Mouse (Mus musculus) lung, embryonic 14.5 days (tissue): Measurements from ENCODE around the gene Gm14151. TPM values are rescaled to one million over a fixed set of nuclear protein-coding genes. Genes with fewer than 3 reads are reported as not detected.
"Not testable (repeated sequence)": the region's sequence is repeated elsewhere in the genome, so short reads cannot be mapped to it uniquely, and the experiment has no call there.

Experiments
- ATAC-seq: fragments of 200-750 bp; cut with Nextera tagmentation; 2 replicates; pipeline ENCODE4 v1.8.0; 2017; ENCODE audit warnings: mild to moderate bottlenecking, moderate TSS enrichment, moderate library complexity; ENCODE audit not compliant: insufficient read depth
- DNase-seq: peaks from one replicate; pipeline ENCODE4 v3.0.0-alpha.2; 2015
- H3K27ac ChIP-seq: fragments of 300-500 bp; sonication (generic); 2 replicates; pipeline ENCODE4 v1.5.1; 2014; ENCODE audit warnings: low read depth, mild to moderate bottlenecking, moderate library complexity
- H3K27me3 ChIP-seq: fragments of 300-500 bp; sonication (generic); 2 replicates; pipeline ENCODE4 v1.6.1; 2014; ENCODE audit warnings: low read length, control low read depth; ENCODE audit not compliant: insufficient read depth
- H3K36me3 ChIP-seq: fragments of 300-500 bp; sonication (generic); 2 replicates; pipeline ENCODE4 v1.6.1; 2014; ENCODE audit warnings: control low read depth; ENCODE audit not compliant: insufficient read depth
- H3K4me1 ChIP-seq: fragments of 300-500 bp; sonication (generic); 2 replicates; pipeline ENCODE4 v1.6.1; 2014; ENCODE audit warnings: antibody characterized with exemption, control low read depth; ENCODE audit not compliant: insufficient read depth
- H3K4me2 ChIP-seq: fragments of 300-500 bp; sonication (generic); 2 replicates; pipeline ENCODE4 v1.6.1; 2014; ENCODE audit warnings: mild to moderate bottlenecking
- H3K4me3 ChIP-seq: fragments of 300-500 bp; sonication (generic); 2 replicates; pipeline ENCODE4 v1.5.1; 2014; ENCODE audit warnings: low read depth, low read length
- H3K9ac ChIP-seq: fragments of 300-500 bp; sonication (generic); 2 replicates; pipeline ENCODE4 v1.6.1; 2014
- H3K9me3 ChIP-seq: fragments of 300-500 bp; sonication (generic); 2 replicates; pipeline ENCODE4 v1.6.1; 2016; ENCODE audit warnings: low read depth, low read length, control low read depth
- CTCF ChIP-seq: IDR thresholded peaks from 2 replicates; pipeline ENCODE4 v1.5.1; 2016; ENCODE audit warnings: antibody characterized with exemption, low read depth
- WGBS: fragments of 180-500 bp; shearing (Covaris S2); extraction: QIAGEN DNeasy Blood & Tissue Kit; methylation state at CpG from one replicate; pipeline ENCODE4 v1.1.7; 2014; 5-methylcytosine and 5-hydroxymethylcytosine counted together
- polyA plus RNA-seq: library from polyadenylated mRNA; unstranded; fragments of >200 nt; fragmentation: Nextera tagmentation; extraction: Ambion mirVana; gene quantifications from 2 replicates; pipeline ENCODE4 v1.2.1, GENCODE M21; 2014

Gene Gm14151
- polyA plus RNA-seq: not detected in 2 replicates

DNA sequence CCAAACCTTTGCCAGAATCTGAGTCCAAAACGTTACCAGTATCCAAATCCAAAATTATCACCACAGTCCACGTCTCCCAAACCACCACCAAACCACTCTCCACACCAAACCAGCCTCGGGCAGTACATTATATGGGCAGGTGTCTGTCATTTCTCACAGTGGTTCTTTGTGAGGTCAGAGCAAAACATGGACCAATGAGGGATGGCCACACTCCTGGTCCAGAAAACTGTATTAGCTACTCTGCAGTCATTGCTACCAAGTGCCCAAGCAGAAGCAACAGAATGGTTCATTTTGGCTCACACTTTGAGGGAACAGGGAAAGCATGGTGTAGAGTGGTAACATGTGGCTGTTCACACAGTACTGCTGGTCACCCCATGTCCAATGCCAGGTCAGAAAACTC, at the start of gene Gm14151:
Gm14151 (minus strand) TSS at position 101 of the 400 bp plus-strand sequence.
- not testable (repeated sequence) for H3K4me1 ChIP-seq, ATAC-seq, H3K36me3 ChIP-seq, H3K4me2 ChIP-seq, H3K9me3 ChIP-seq, H3K27me3 ChIP-seq, H3K4me3 ChIP-seq, H3K27ac ChIP-seq, H3K9ac ChIP-seq, DNase-seq
- WGBS: no CpG with 5 or more reads among the region's 3 CpGs

DNA sequence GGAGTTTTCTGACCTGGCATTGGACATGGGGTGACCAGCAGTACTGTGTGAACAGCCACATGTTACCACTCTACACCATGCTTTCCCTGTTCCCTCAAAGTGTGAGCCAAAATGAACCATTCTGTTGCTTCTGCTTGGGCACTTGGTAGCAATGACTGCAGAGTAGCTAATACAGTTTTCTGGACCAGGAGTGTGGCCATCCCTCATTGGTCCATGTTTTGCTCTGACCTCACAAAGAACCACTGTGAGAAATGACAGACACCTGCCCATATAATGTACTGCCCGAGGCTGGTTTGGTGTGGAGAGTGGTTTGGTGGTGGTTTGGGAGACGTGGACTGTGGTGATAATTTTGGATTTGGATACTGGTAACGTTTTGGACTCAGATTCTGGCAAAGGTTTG, 5.8 kb upstream of the Gm14151 start, which contains the start of gene Gm14147:
Gm14147 (plus strand) TSS at position 301 of the 400 bp plus-strand sequence.
- not testable (repeated sequence) for H3K9me3 ChIP-seq, H3K9ac ChIP-seq, H3K4me1 ChIP-seq, H3K27ac ChIP-seq, ATAC-seq, H3K27me3 ChIP-seq, H3K36me3 ChIP-seq, DNase-seq, H3K4me2 ChIP-seq, H3K4me3 ChIP-seq
- no CpG with 5 or more reads among the region's 3 CpGs for WGBS

DNA sequence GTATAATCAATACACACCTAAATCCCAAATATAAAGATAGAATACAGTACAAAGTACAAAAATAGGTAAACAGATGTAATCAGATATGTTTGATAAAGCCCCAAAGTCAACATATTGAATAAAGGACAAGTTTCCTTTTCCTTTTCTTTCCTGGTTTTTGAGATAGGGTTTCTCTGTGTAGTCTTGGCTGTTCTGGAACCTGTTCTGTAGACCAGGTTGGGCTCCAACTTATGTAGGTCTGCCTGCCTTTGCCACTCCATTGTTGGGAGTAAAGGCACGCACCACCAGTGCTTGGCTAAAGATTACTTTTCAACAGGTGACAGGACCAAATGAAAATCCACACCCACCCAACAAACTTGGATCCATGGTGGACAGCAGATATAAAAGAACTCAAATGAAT, 35.5 kb downstream of the Gm14151 start:
- ATAC-seq: no peak
- H3K4me2 ChIP-seq: no peak overlapping the region
- no peak for DNase-seq
- TF ChIP-seq CTCF: no peak
- no peaks in the 10 kb centered on the region for H3K36me3 ChIP-seq
- 79% methylated on average over 1 of the region's 1 CpGs for WGBS
- H3K27me3 ChIP-seq: no peaks in the 10 kb centered on the region
- H3K4me3 ChIP-seq: no peak overlapping the region
- H3K9ac ChIP-seq: no peak overlapping the region
- no peak overlapping the region for H3K27ac ChIP-seq
- H3K9me3 ChIP-seq: no peaks in the 10 kb centered on the region
- no peaks in the 10 kb centered on the region for H3K4me1 ChIP-seq

DNA sequence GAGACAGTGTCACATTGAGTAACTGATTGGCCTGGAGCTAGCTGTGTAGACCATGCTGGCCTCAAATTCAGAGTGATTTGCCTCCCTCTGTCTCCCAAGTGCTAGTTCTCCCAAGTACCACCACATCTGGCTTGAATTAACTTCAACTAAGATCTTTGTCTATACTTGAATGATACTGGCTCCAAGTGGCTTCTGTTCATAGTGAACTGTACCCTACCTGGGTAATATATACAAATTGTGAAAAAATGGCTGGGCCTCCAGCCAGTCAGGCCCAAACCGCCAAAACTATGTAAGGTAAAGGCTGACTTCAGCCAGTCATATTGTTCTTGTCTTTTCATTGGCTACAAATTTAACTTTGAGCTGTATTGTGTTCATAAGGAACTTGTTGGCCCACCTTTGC, 51.7 kb downstream of the Gm14151 start:
- H3K27me3 ChIP-seq: no peaks in the 10 kb centered on the region
- ATAC-seq: no peak
- H3K4me1 ChIP-seq: peaks cover 8% of the 10 kb centered on the region; the same call in 1 of the 2 replicates
- 0 out of 2 replicates have a peak overlapping the region, but pooled peaks have one; percentile 91 for H3K4me3 ChIP-seq
- no peak overlapping the region for H3K9ac ChIP-seq
- no peak for TF ChIP-seq CTCF
- WGBS: 88% methylated on average over 1 of the region's 1 CpGs
- H3K36me3 ChIP-seq: no peaks in the 10 kb centered on the region
- peaks cover 3% of the 10 kb centered on the region; the same call in 1 of the 2 replicates for H3K9me3 ChIP-seq
- DNase-seq: no peak
- no peak overlapping the region; the same call in 1 of the 2 replicates for H3K4me2 ChIP-seq
- no peak overlapping the region for H3K27ac ChIP-seq

DNA sequence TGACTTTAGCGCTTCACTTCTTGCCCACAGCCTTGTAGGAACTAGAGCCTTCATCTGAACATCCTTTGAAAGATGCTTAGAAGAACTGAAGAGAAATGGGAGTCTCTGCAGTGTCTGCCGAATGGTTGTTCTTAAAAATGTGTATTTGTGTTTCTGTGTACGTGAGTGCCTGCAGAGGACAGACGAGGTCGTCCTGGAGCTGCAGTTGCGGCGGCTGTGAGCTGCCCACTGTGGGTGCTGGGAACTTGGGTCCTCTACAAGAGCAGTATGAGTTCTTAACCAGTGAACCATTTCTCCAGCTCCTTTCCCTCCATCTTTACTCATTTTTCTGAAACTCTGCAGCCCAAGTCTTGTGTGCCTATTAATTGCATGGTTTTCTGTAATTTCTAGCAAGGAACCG, 52.4 kb downstream of the Gm14151 start:
- Histone ChIP-seq H3K27ac (peak overlapping the region; percentile 60; the same call in 1 of the 2 replicates), H3K4me1 (peaks cover 8% of the 10 kb centered on the region; the same call in 1 of the 2 replicates), H3K9ac (peak overlapping the region; percentile 74), H3K27me3 (no peaks in the 10 kb centered on the region), H3K4me2 (peak overlapping the region; percentile 86), H3K4me3 (peak overlapping the region; percentile 91), H3K9me3 (peaks cover 3% of the 10 kb centered on the region; the same call in 1 of the 2 replicates), H3K36me3 (no peaks in the 10 kb centered on the region)
- peak; percentile 30; the same call in 1 of the 2 replicates for ATAC-seq
- no peak for DNase-seq
- 37% methylated on average over 8 of the region's 8 CpGs for WGBS
- no peak for TF ChIP-seq CTCF

DNA sequence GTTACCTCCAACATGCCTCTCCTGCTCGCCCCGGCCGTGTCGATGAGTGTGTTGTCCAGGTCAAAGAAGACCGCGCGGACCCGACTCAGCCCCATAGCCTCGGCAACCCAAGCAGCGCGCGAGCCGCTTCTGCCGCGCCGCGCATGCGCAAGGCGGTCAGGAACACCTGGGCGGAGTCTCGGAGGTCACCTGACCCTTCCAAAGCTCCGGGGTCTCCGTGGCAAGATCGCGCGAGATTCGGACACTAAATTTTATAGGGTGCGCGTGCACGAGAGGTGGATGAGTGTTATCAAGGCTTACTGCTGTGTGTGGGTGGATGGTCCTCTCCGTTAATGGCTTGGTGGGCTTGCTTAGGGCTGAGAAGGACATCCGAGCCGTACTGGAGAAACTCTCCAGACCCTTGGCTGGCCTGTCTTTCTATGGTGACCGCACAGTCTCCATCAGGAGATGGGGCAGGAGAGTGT, 52.9 kb downstream of the Gm14151 start, which contains the start of the genes Ninl and Nanp:
Ninl (minus strand) TSS at position 151 of the 464 bp plus-strand sequence.
Nanp (minus strand) TSS at position 167 of the 464 bp plus-strand sequence.
- no peaks in the 10 kb centered on the region for H3K27me3 ChIP-seq
- peaks cover 3% of the 10 kb centered on the region; the same call in 1 of the 2 replicates for H3K9me3 ChIP-seq
- peak within 1 kb of the TSS; percentile 86 for H3K4me2 ChIP-seq
- no peak for TF ChIP-seq CTCF
- under 1% methylated on average over 31 of the region's 34 CpGs for WGBS
- H3K36me3 ChIP-seq: no peaks in the 10 kb centered on the region
- peak within 1 kb of the TSS; percentile 99 for H3K9ac ChIP-seq
- ATAC-seq: peak; percentile 96
- peak; percentile 98 for DNase-seq
- H3K4me3 ChIP-seq: peak within 1 kb of the TSS; percentile 91
- peak within 1 kb of the TSS; percentile 81 for H3K27ac ChIP-seq
- peaks cover 8% of the 10 kb centered on the region; the same call in 1 of the 2 replicates for H3K4me1 ChIP-seq

DNA sequence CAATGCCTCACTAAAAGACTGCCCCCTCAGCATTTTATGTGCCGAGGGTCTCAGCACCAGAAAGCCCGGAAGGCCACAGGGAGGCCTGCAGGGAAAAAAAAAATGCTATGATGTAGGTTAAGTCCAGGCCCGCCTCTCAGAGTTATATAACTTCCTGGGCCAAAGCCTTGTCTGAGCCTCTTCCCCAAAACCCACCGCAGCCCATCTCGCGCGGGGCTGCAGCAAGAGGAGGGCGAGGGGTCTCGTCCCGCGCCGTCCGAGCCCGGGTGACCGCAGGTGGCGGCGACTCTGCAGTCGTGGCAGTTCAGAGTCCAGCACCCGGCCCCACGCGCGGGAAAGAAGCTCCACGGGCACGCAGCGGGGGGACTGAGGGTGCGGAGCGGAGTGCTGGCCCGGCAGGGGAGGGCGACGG, 53.3 kb downstream of the Gm14151 start:
- Histone ChIP-seq H3K9ac (peak overlapping the region; percentile 99), H3K4me2 (peak overlapping the region; percentile 86), H3K27ac (peak overlapping the region; percentile 81; the same call in 1 of the 2 replicates), H3K4me3 (peak overlapping the region; percentile 91), H3K27me3 (no peaks in the 10 kb centered on the region), H3K36me3 (no peaks in the 10 kb centered on the region), H3K9me3 (peaks cover 3% of the 10 kb centered on the region; the same call in 1 of the 2 replicates), H3K4me1 (peaks cover 8% of the 10 kb centered on the region; the same call in 1 of the 2 replicates)
- ATAC-seq (no peak; the same call in 1 of the 2 replicates), DNase-seq (peak; percentile 69)
- no peak for TF ChIP-seq CTCF
- under 1% methylated on average over 27 of the region's 30 CpGs for WGBS
